Mouse (Mus musculus) embryonic stem cell, embryonic (primary cell): ENCODE results near the gene Hcn2.

Experiments used
- CTCF ChIA-PET, 4 experiments: fragments of 300-600 bp in 2 of 4; fragments of 350-600 bp in 2 of 4; sonication (Branson Sonifier 250); formaldehyde crosslinking; loops; one replicate each; lab custom pipeline; 2022; ENCODE audit warnings: inconsistent platforms in 2 of 4; lab: Charles Lee
- POLR2A ChIA-PET, 4 experiments: fragments of 300-600 bp in 2 of 4; fragments of 350-600 bp in 2 of 4; sonication (Branson Sonifier 250); formaldehyde crosslinking; loops; one replicate each; lab custom pipeline; 2022; ENCODE audit warnings: antibody characterized with exemption in 4 of 4, inconsistent platforms in 1 of 4; lab: Charles Lee

The Hcn2 gene

GRCm38 (mm10) chr10:79709307-79709706, 7.1 kb upstream of the Hcn2 start:
- POLR2A ChIA-PET: interaction anchor here in 2 of 4 experiments (0.6 to 8.4 kb wide), 20 partner anchors 9 to 668 kb away, joined by 3 to 197 read pairs (median 4); partner anchors contain the start of genes C2cd4c (in 2 of the 2), Gzmm (in 2 of the 2), Tpgs1 (in 2 of the 2) and Cdc34 (in 1 of the 2)

GRCm38 (mm10) chr10:79712029-79712428, 4.4 kb upstream of the Hcn2 start:
- POLR2A ChIA-PET: interaction anchor here in 3 of 4 experiments (0.6 to 2.5 kb wide), 10 partner anchors 8 to 1889 kb away, joined by 3 to 9 read pairs (median 3); partner anchors contain the start of genes Bsg (in 1 of the 3), Polrmt (in 1 of the 3) and Ptbp1 (in 1 of the 3)

More at GRCm38 (mm10) chr10:79709307-79709706, 7.1 kb upstream of the Hcn2 start:
- CTCF ChIA-PET: interaction anchor here in 3 of 4 experiments (0.6 to 3.4 kb wide), 14 partner anchors 9 to 114 kb away, joined by 3 to 12 read pairs (median 4); partner anchors contain the start of gene Polrmt (in 1 of the 3)

GRCm38 (mm10) chr10:79712499-79713126, 3.8 kb upstream of the Hcn2 start:
- CTCF ChIA-PET: interaction anchor here (0.5 to 1.0 kb wide), 33 partner anchors 9 to 557 kb away, joined by 3 to 10 read pairs (median 4); partner anchors contain the start of genes Bsg (in 1 of the 4), Cdc34 (in 1 of the 4), Madcam1 (in 1 of the 4) and Palm (in 1 of the 4)
- POLR2A ChIA-PET: interaction anchor here in 3 of 4 experiments (0.6 to 3.2 kb wide), 12 partner anchors 9 to 1889 kb away, joined by 3 to 20 read pairs (median 4); partner anchors contain the start of genes Bsg (in 1 of the 3), Gzmm (in 1 of the 3), Polrmt (in 1 of the 3) and Ptbp1 (in 1 of the 3)

More at GRCm38 (mm10) chr10:79712029-79712428, 4.4 kb upstream of the Hcn2 start:
- CTCF ChIA-PET: interaction anchor here (0.5 to 1.2 kb wide), 38 partner anchors 8 to 557 kb away, joined by 3 to 10 read pairs (median 4); partner anchors contain the start of genes Madcam1 (in 2 of the 4), Bsg (in 1 of the 4), Cdc34 (in 1 of the 4) and Palm (in 1 of the 4)

- ChIA-PET POLR2A (interaction anchor here in 3 of 4 experiments (0.6 to 3.2 kb wide), 7 partner anchors 8 to 147 kb away, joined by 3 to 20 read pairs (median 7); partner anchors contain the start of genes Bsg (in 1 of the 3) and Gzmm (in 1 of the 3)), CTCF (no interaction called here)
These were observed 3.3 kb upstream of the Hcn2 start for GRCm38 (mm10) chr10:79713163-79713562.

GRCm38 (mm10) chr10:79714996-79715395, 1.4 kb upstream of the Hcn2 start:
- ChIA-PET POLR2A (interaction anchor here in 3 of 4 experiments (0.9 to 3.2 kb wide), 19 partner anchors 9 to 145 kb away, joined by 3 to 25 read pairs (median 6); partner anchors contain the start of genes Bsg (in 2 of the 3), Gzmm (in 1 of the 3) and Polrmt (in 1 of the 3)), CTCF (interaction anchor here in 3 of 4 experiments (0.6 to 1.6 kb wide), 7 partner anchors 11 to 81 kb away, joined by 3 to 5 read pairs (median 4); partner anchors contain the start of gene Bsg (in 3 of the 3))

GRCm38 (mm10) chr10:79716988-79717355, 538 bp downstream of the Hcn2 start:
- ChIA-PET POLR2A (interaction anchor here in 3 of 4 experiments (1.0 to 2.4 kb wide), 3 partner anchors 12 to 13 kb away, joined by 3 to 14 read pairs (median 8); partner anchors contain the start of gene Bsg (in 2 of the 3)), CTCF (interaction anchor here in 1 of 4 experiments (1.8 to 2.2 kb wide), 3 partner anchors 8 to 21 kb away, joined by 5 to 12 read pairs (median 6); no protein-coding TSS in a partner anchor)

- ChIA-PET POLR2A (interaction anchor here in 3 of 4 experiments (0.5 to 2.8 kb wide), 36 partner anchors 8 to 450 kb away, joined by 3 to 21 read pairs (median 5); partner anchors contain the start of genes Bsg (in 3 of the 3), Polrmt (in 2 of the 3), Ptbp1 (in 2 of the 3) and Cdc34 (in 1 of the 3)), CTCF (interaction anchor here (0.6 to 2.2 kb wide), 21 partner anchors 8 to 209 kb away, joined by 3 to 14 read pairs (median 5); partner anchors contain the start of genes Arid3a (in 1 of the 4) and Bsg (in 1 of the 4))
These were observed 1.4 kb downstream of the Hcn2 start for GRCm38 (mm10) chr10:79717640-79718357.

GRCm38 (mm10) chr10:79721089-79721488, 4.7 kb downstream of the Hcn2 start:
- ChIA-PET POLR2A (interaction anchor here in 2 of 4 experiments (1.0 to 2.1 kb wide), 3 partner anchors 12 to 133 kb away, joined by 3 to 6 read pairs (median 5); partner anchors contain the start of genes Bsg (in 1 of the 2) and Ptbp1 (in 1 of the 2)), CTCF (interaction anchor here in 3 of 4 experiments (0.5 to 1.3 kb wide), 3 partner anchors 9 to 80 kb away, joined by 3 to 4 read pairs (median 4); no protein-coding TSS in a partner anchor)

GRCm38 (mm10) chr10:79723047-79723446, 6.6 kb downstream of the Hcn2 start:
- POLR2A ChIA-PET: interaction anchor here in 2 of 4 experiments (0.8 to 1.1 kb wide), 3 partner anchors 9 to 131 kb away, joined by 3 to 4 read pairs (median 3); partner anchors contain the start of gene Ptbp1 (in 1 of the 2)
- CTCF ChIA-PET: interaction anchor here in 3 of 4 experiments (0.5 to 1.6 kb wide), 4 partner anchors 11 to 489 kb away, joined by 3 to 5 read pairs (median 3); no protein-coding TSS in a partner anchor

GRCm38 (mm10) chr10:79723692-79724091, 7.3 kb downstream of the Hcn2 start:
- ChIA-PET CTCF (interaction anchor here in 2 of 4 experiments (0.5 to 1.1 kb wide), 2 partner anchors 11 to 488 kb away, joined by 3 read pairs; no protein-coding TSS in a partner anchor), POLR2A (interaction anchor here in 1 of 4 experiments (1.1 to 1.3 kb wide), 2 partner anchors 10 to 13 kb away, joined by 3 to 4 read pairs; no protein-coding TSS in a partner anchor)

GRCm38 (mm10) chr10:79726090-79726489, 9.7 kb downstream of the Hcn2 start:
- ChIA-PET CTCF (interaction anchor here (0.6 to 2.0 kb wide), 16 partner anchors 8 to 131 kb away, joined by 3 to 12 read pairs (median 3); partner anchors contain the start of gene Bsg (in 1 of the 4)), POLR2A (interaction anchor here in 3 of 4 experiments (0.8 to 2.1 kb wide), 5 partner anchors 8 to 27 kb away, joined by 3 to 10 read pairs (median 4); partner anchors contain the start of gene Bsg (in 1 of the 3))

GRCm38 (mm10) chr10:79728323-79729249, 12.2 kb downstream of the Hcn2 start:
- CTCF ChIA-PET: interaction anchor here (0.5 to 2.5 kb wide), 10 partner anchors 11 to 60 kb away, joined by 3 to 11 read pairs (median 4); partner anchors contain the start of genes Bsg (in 1 of the 4), Hcn2 (in 1 of the 4) and Polrmt (in 1 of the 4)
- POLR2A ChIA-PET: interaction anchor here (0.7 to 3.6 kb wide), 20 partner anchors 9 to 125 kb away, joined by 3 to 14 read pairs (median 4); partner anchors contain the start of genes Bsg (in 2 of the 4), Cdc34 (in 1 of the 4), Hcn2 (in 1 of the 4) and Madcam1 (in 1 of the 4)

- ChIA-PET POLR2A (interaction anchor here (0.5 to 3.6 kb wide), 19 partner anchors 9 to 243 kb away, joined by 3 to 14 read pairs (median 3); partner anchors contain the start of genes Bsg (in 2 of the 4), Cdc34 (in 2 of the 4), Hcn2 (in 1 of the 4) and Madcam1 (in 1 of the 4)), CTCF (interaction anchor here (0.5 to 2.5 kb wide), 12 partner anchors 10 to 60 kb away, joined by 3 to 11 read pairs (median 4); partner anchors contain the start of genes Bsg (in 1 of the 4) and Hcn2 (in 1 of the 4))
These were observed 13.0 kb downstream of the Hcn2 start for GRCm38 (mm10) chr10:79729357-79729965.

- ChIA-PET POLR2A (interaction anchor here in 2 of 4 experiments (0.5 to 3.1 kb wide), 10 partner anchors 11 to 210 kb away, joined by 3 to 16 read pairs (median 3); partner anchors contain the start of gene Polrmt (in 1 of the 2)), CTCF (interaction anchor here (0.9 to 1.9 kb wide), 8 partner anchors 9 to 86 kb away, joined by 4 to 8 read pairs (median 6); partner anchors contain the start of gene Polrmt (in 2 of the 4))
These were observed 16.1 kb downstream of the Hcn2 start for GRCm38 (mm10) chr10:79732500-79732899.
